Mouse (Mus musculus) hindbrain, embryonic 11.5 days (tissue): Measurements from ENCODE around the gene Speg. TPM values are rescaled to one million over a fixed set of nuclear protein-coding genes. Genes with fewer than 3 reads are reported as not detected.
A peak's percentile ranks its signal among the peaks of the same experiment; 100 is the strongest.

Source experiments
- ATAC-seq: fragments of 200-750 bp; cut with Nextera tagmentation; 2 replicates; pipeline ENCODE4 v1.8.0; 2017; ENCODE audit warnings: mild to moderate bottlenecking, moderate TSS enrichment, moderate library complexity; ENCODE audit not compliant: low FRiP score
- DNase-seq: peaks from one replicate; pipeline ENCODE4 v3.0.0-alpha.2; 2015; ENCODE audit warnings: low spot score
- H3K27ac ChIP-seq: fragments of 300-500 bp; sonication (generic); 2 replicates; pipeline ENCODE4 v1.5.1; 2014; ENCODE audit warnings: mild to moderate bottlenecking, low read depth, low read length
- H3K27me3 ChIP-seq: fragments of 300-500 bp; sonication (generic); 2 replicates; pipeline ENCODE4 v1.6.1; 2014; ENCODE audit warnings: mild to moderate bottlenecking, low read length, moderate library complexity, mixed read lengths; ENCODE audit not compliant: control insufficient read depth, insufficient read depth
- H3K36me3 ChIP-seq: fragments of 300-500 bp; sonication (generic); 2 replicates; pipeline ENCODE4 v1.6.1; 2014; ENCODE audit warnings: mild to moderate bottlenecking, low read length, moderate library complexity, mixed read lengths; ENCODE audit not compliant: control insufficient read depth, insufficient read depth
- H3K4me1 ChIP-seq: fragments of 300-500 bp; sonication (generic); replicated peaks from 2 replicates; pipeline ENCODE4 v1.6.1; 2014; ENCODE audit warnings: low read length, mixed read lengths; ENCODE audit not compliant: control insufficient read depth, insufficient read depth
- H3K4me2 ChIP-seq: fragments of 300-500 bp; sonication (generic); replicated peaks from 2 replicates; pipeline ENCODE4 v1.6.1; 2014; ENCODE audit warnings: mild to moderate bottlenecking, low read depth, low read length
- H3K4me3 ChIP-seq: fragments of 300-500 bp; sonication (generic); 2 replicates; pipeline ENCODE4 v1.5.1; 2014; ENCODE audit warnings: low read depth, low read length
- H3K9ac ChIP-seq: fragments of 300-500 bp; sonication (generic); 2 replicates; pipeline ENCODE4 v1.6.1; 2014; ENCODE audit warnings: low read depth, low read length
- H3K9me3 ChIP-seq: fragments of 300-500 bp; sonication (generic); 2 replicates; pipeline ENCODE4 v1.6.1; 2016; ENCODE audit warnings: low read length; ENCODE audit not compliant: control insufficient read depth
- WGBS: fragments of 180-500 bp; shearing (Covaris S2); extraction: QIAGEN DNeasy Blood & Tissue Kit; methylation state at CpG from one replicate; pipeline ENCODE4 v1.1.7; 2014; 5-methylcytosine and 5-hydroxymethylcytosine counted together
- polyA plus RNA-seq: library from polyadenylated mRNA; unstranded; fragments of >200 nt; fragmentation: Nextera tagmentation; extraction: Ambion mirVana; gene quantifications from 2 replicates; pipeline ENCODE4 v1.2.1, GENCODE M21; 2014

The Speg gene
- polyA plus RNA-seq, 1 experiment from 2014 or later = 11.1 TPM

- 80% methylated on average over 23 of the region's 27 CpGs for WGBS
- no peak overlapping the region for H3K4me2 ChIP-seq
- no peak overlapping the region for H3K27ac ChIP-seq
- no peak for DNase-seq
- peaks cover 14% of the 10 kb centered on the region for H3K4me1 ChIP-seq
- H3K4me3 ChIP-seq = no peak overlapping the region
- no peaks in the 10 kb centered on the region for H3K36me3 ChIP-seq
- ATAC-seq = no peak
- no peaks in the 10 kb centered on the region for H3K9me3 ChIP-seq
- H3K27me3 ChIP-seq = peaks cover 33% of the 10 kb centered on the region
- H3K9ac ChIP-seq = no peak overlapping the region
Observed at GRCm38 (mm10) chr1:75384470-75385141, 9.5 kb downstream of the Speg start.

GRCm38 (mm10) chr1:75385142-75385730, 10.1 kb downstream of the Speg start:
- Histone ChIP-seq H3K9ac (0 out of 2 replicates have a peak overlapping the region, but pooled peaks have one; percentile 15), H3K4me3 (no peak overlapping the region), H3K27me3 (peaks cover 37% of the 10 kb centered on the region), H3K4me2 (peak overlapping the region; percentile 7; the same call in 1 of the 2 replicates), H3K27ac (no peak overlapping the region), H3K36me3 (no peaks in the 10 kb centered on the region), H3K9me3 (no peaks in the 10 kb centered on the region), H3K4me1 (peaks cover 14% of the 10 kb centered on the region)
- ATAC-seq (no peak), DNase-seq (no peak)
- WGBS = 66% methylated on average over 20 of the region's 20 CpGs

- DNase-seq (no peak), ATAC-seq (no peak)
- Histone ChIP-seq H3K9me3 (no peaks in the 10 kb centered on the region), H3K4me2 (no peak overlapping the region), H3K27ac (no peak overlapping the region), H3K4me3 (no peak overlapping the region), H3K9ac (no peak overlapping the region), H3K27me3 (peaks cover 37% of the 10 kb centered on the region), H3K4me1 (peaks cover 14% of the 10 kb centered on the region), H3K36me3 (no peaks in the 10 kb centered on the region)
- WGBS = 44% methylated on average over 4 of the region's 4 CpGs
Observed at GRCm38 (mm10) chr1:75386149-75386548, 11.1 kb downstream of the Speg start.

GRCm38 (mm10) chr1:75387469-75387928, 12.4 kb downstream of the Speg start:
- H3K36me3 ChIP-seq = no peaks in the 10 kb centered on the region
- H3K4me3 ChIP-seq = no peak overlapping the region
- DNase-seq (no peak), ATAC-seq (0 out of 2 replicates have a peak, but pooled peaks have one; percentile 17)
- H3K9me3 ChIP-seq = no peaks in the 10 kb centered on the region
- 0 out of 2 replicates have a peak overlapping the region, but pooled peaks have one; percentile 19 for H3K9ac ChIP-seq
- peaks cover 37% of the 10 kb centered on the region for H3K27me3 ChIP-seq
- H3K27ac ChIP-seq = no peak overlapping the region
- peaks cover 8% of the 10 kb centered on the region for H3K4me1 ChIP-seq
- no peak overlapping the region for H3K4me2 ChIP-seq
- 17% methylated on average over 7 of the region's 7 CpGs for WGBS

GRCm38 (mm10) chr1:75387929-75388897, 13.1 kb downstream of the Speg start:
- ATAC-seq (peak; percentile 28), DNase-seq (peak; percentile 57)
- Histone ChIP-seq H3K27me3 (peaks cover 37% of the 10 kb centered on the region), H3K4me2 (peak overlapping the region; percentile 46), H3K27ac (no peak overlapping the region), H3K36me3 (no peaks in the 10 kb centered on the region), H3K9me3 (no peaks in the 10 kb centered on the region), H3K4me1 (peaks cover 5% of the 10 kb centered on the region), H3K4me3 (peak overlapping the region; percentile 22), H3K9ac (peak overlapping the region; percentile 34; the same call in 1 of the 2 replicates)
- WGBS = 5% methylated on average over 89 of the region's 94 CpGs

- Histone ChIP-seq H3K9me3 (no peaks in the 10 kb centered on the region), H3K27me3 (peaks cover 36% of the 10 kb centered on the region), H3K9ac (peak overlapping the region; percentile 34; the same call in 1 of the 2 replicates), H3K4me1 (peaks cover 5% of the 10 kb centered on the region), H3K36me3 (no peaks in the 10 kb centered on the region), H3K4me2 (peak overlapping the region; percentile 46), H3K4me3 (no peak overlapping the region; the same call in 1 of the 2 replicates), H3K27ac (no peak overlapping the region)
- no peak for DNase-seq
- 22% methylated on average over 23 of the region's 23 CpGs for WGBS
- no peak for ATAC-seq
Observed at GRCm38 (mm10) chr1:75388898-75389515, 13.9 kb downstream of the Speg start.

GRCm38 (mm10) chr1:75393139-75393538, 18.0 kb downstream of the Speg start:
- Histone ChIP-seq H3K36me3 (no peaks in the 10 kb centered on the region), H3K4me2 (no peak overlapping the region), H3K9me3 (no peaks in the 10 kb centered on the region), H3K9ac (no peak overlapping the region), H3K4me3 (no peak overlapping the region), H3K27ac (no peak overlapping the region), H3K27me3 (peaks cover 19% of the 10 kb centered on the region), H3K4me1 (peaks cover under 1% of the 10 kb centered on the region)
- no peak for DNase-seq
- 75% methylated on average over 9 of the region's 9 CpGs for WGBS
- ATAC-seq = no peak

- Histone ChIP-seq H3K9ac (no peak overlapping the region), H3K4me1 (no peaks in the 10 kb centered on the region; the same call in 1 of the 2 replicates), H3K9me3 (no peaks in the 10 kb centered on the region), H3K27ac (no peak overlapping the region), H3K36me3 (no peaks in the 10 kb centered on the region), H3K27me3 (peaks cover 11% of the 10 kb centered on the region), H3K4me2 (no peak overlapping the region), H3K4me3 (no peak overlapping the region)
- no peak for DNase-seq
- 85% methylated on average over 3 of the region's 3 CpGs for WGBS
- ATAC-seq = no peak
Observed at GRCm38 (mm10) chr1:75393846-75394245, 18.7 kb downstream of the Speg start.
